Mouse (Mus musculus) cerebellum, adult 2 months (tissue): Measurements from ENCODE around the gene Gm49387.

Experiments used
- CTCF ChIP-seq: fragments of 200-500 bp; IDR thresholded peaks from 2 replicates; pipeline ENCODE4 v1.5.1; 2011; ENCODE audit warnings: low read depth, mild to moderate bottlenecking, control low read depth, low read length, moderate library complexity, borderline replicate concordance; ENCODE audit not compliant: insufficient read depth
- POLR2A ChIP-seq: fragments of 200-500 bp; IDR thresholded peaks from 2 replicates; pipeline ENCODE4 v1.6.1; 2011; ENCODE audit warnings: low read length, control low read depth, borderline replicate concordance; ENCODE audit not compliant: insufficient read depth

DNA sequence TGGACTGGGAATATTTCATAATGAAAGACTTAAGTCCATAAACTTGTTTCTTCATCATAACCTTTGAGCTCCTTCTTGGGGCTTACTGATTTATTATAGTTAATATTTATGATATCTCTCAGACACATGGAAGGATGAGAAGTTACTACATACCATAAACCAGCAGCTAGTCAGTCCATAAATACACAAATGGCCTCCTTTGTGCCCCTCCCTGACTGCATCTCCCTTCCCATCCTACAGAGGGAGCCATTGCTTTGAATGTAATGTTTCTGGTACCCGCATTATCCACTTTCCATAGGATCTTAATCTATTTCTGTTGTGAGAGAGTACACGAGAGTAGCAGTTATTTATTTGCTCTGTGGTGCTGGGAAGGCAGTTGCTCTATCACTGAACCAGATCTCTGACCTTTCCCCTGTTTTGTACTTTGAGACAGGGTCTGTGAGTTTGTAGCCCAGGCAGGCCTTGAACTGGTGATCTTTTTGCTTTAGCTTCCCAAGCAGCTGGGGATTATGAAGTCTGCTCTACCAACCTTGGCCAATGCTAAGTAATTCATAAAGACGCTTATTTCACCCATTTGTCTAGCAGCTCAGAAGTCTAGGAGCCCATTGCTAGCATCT lies 4.4 kb upstream of the Gm49387 start:
- TF ChIP-seq CTCF (peak; percentile 2; the same call in 1 of the 2 replicates), POLR2A (no peak)
